Mouse (Mus musculus): ENCODE measurements around the gene Chst12. TPM values are rescaled to one million over a fixed set of nuclear protein-coding genes. Genes with fewer than 3 reads are reported as not detected.

Chst12 gene
- polyA plus RNA-seq, 1 experiment from 2014 or later, result 22.6 TPM

DNA sequence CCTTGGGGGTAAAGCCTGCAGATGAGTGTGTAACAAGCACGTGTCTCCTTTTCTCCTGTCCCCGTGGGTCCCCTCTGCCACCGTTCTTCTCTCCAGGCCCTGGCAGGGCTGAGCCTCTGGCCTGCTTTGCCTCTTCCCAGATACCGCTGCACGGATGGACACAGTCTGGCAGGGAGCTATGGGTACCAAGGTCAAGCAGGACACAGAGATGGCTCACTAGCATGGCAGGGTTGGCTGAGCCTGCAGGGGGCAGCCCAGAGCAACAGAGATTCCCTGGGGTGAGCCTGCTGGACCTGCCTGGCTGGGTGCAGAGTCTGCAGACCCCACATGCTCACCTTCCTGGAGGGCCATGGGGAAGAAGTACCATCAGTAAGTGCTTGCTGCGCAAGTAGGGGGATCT is 60.5 kb downstream of the Chst12 start:
- Histone ChIP-seq H3K9ac (ENCODE audit: low read length) (peak overlapping the region; percentile 38), H3K9me3 (replicated peaks; ENCODE audit: control insufficient read depth, low read length) (no peaks in the 10 kb centered on the region), H3K36me3 (ENCODE audit: control insufficient read depth, insufficient read depth, low read length) (no peaks in the 10 kb centered on the region), H3K27me3 (ENCODE audit: control insufficient read depth, insufficient read depth, low read length) (no peaks in the 10 kb centered on the region), H3K27ac (ENCODE audit: low read length) (peak overlapping the region; percentile 74), H3K4me2 (ENCODE audit: low read depth, low read length) (no peak overlapping the region), H3K4me1 (ENCODE audit: control insufficient read depth, insufficient read depth, low read length) (peaks cover 36% of the 10 kb centered on the region), H3K4me3 (replicated peaks; ENCODE audit: low read length) (no peak overlapping the region)
- WGBS, result 51% methylated on average over 6 of the region's 6 CpGs
- peak; percentile 18; the same call in 1 of the 2 replicates for ATAC-seq (ENCODE audit: insufficient read depth, low FRiP score)

DNA sequence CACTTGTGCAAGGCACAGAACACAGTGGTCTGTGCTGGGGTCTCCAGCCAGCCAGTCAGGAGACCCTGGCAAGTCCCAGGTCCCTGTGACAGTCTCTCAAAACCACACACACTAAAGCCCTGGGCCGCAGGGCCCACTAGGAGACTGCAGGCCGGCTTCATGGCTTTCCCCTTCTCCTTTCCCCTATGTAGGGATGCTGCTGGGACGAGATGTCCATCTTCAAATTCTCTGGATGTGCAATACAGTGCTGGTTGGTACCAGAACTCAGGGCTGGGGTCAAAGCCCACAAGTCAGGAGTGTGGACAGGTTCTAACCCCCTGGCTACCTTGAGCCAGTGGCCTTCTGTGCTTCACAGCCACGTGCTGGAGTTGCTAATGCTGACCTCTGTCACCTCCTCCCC is 60.9 kb downstream of the Chst12 start:
- Histone ChIP-seq H3K4me3 (replicated peaks; ENCODE audit: low read length) (no peak overlapping the region), H3K9ac (ENCODE audit: low read length) (peak overlapping the region; percentile 38), H3K4me1 (ENCODE audit: control insufficient read depth, insufficient read depth, low read length) (peaks cover 36% of the 10 kb centered on the region), H3K27ac (ENCODE audit: low read length) (peak overlapping the region; percentile 74), H3K36me3 (ENCODE audit: control insufficient read depth, insufficient read depth, low read length) (no peaks in the 10 kb centered on the region), H3K27me3 (ENCODE audit: control insufficient read depth, insufficient read depth, low read length) (no peaks in the 10 kb centered on the region), H3K9me3 (replicated peaks; ENCODE audit: control insufficient read depth, low read length) (no peaks in the 10 kb centered on the region), H3K4me2 (ENCODE audit: low read depth, low read length) (no peak overlapping the region)
- WGBS, result 69% methylated on average over 4 of the region's 4 CpGs
- ATAC-seq (ENCODE audit: insufficient read depth, low FRiP score), result no peak

DNA sequence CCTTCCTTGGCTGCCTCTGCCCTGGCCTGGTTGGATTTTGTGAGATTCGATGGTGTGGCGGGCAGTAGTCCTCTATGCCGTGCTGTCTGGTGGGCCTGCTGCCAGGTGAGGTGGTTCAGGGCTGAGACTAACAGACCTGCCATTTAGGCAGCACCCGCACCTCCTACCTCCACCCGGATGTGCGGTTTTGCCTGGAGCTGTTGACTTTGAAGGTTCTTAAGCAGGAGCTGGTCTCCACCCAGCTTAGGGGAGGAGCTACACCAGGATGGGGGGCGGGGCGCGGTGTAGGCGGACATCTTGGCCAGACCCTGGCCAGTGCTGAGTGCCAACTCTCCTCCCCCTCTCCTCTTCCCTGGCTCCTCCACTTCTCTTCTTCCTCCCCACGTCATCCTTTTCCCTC is 62.0 kb downstream of the Chst12 start:
- 40% methylated on average over 11 of the region's 11 CpGs for WGBS
- Histone ChIP-seq H3K27me3 (ENCODE audit: control insufficient read depth, insufficient read depth, low read length) (no peaks in the 10 kb centered on the region), H3K36me3 (ENCODE audit: control insufficient read depth, insufficient read depth, low read length) (no peaks in the 10 kb centered on the region), H3K27ac (ENCODE audit: low read length) (no peak overlapping the region), H3K4me1 (ENCODE audit: control insufficient read depth, insufficient read depth, low read length) (peaks cover 36% of the 10 kb centered on the region), H3K9ac (ENCODE audit: low read length) (no peak overlapping the region; the same call in 1 of the 2 replicates), H3K4me2 (ENCODE audit: low read depth, low read length) (no peak overlapping the region), H3K9me3 (replicated peaks; ENCODE audit: control insufficient read depth, low read length) (no peaks in the 10 kb centered on the region), H3K4me3 (replicated peaks; ENCODE audit: low read length) (no peak overlapping the region)
- ATAC-seq (ENCODE audit: insufficient read depth, low FRiP score), result peak; percentile 44; the same call in 1 of the 2 replicates

DNA sequence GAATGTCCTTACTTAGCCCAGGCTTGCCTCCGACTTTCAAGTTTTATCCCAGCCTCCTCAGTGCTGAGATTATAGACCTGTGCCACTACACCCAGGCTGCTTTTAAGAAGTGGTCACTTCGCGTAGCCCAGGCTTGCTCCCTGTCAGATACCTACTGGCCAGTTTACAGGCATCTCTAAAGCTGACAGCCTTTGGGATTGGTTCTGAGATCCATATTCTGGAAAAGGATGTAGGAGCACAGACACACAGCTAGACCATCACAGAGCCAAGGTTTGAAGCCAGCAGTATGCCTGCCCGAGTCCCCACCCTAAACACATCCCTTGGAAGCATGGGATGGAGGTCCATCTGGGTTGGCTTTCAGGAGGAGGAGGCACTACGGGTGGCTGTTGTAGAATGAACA is 62.4 kb downstream of the Chst12 start:
- H3K36me3 ChIP-seq (ENCODE audit: control insufficient read depth, insufficient read depth, low read length), result no peaks in the 10 kb centered on the region
- no peak overlapping the region for H3K9ac ChIP-seq (ENCODE audit: low read length)
- no peak overlapping the region for H3K4me2 ChIP-seq (ENCODE audit: low read depth, low read length)
- peaks cover 36% of the 10 kb centered on the region for H3K4me1 ChIP-seq (ENCODE audit: control insufficient read depth, insufficient read depth, low read length)
- H3K27ac ChIP-seq (ENCODE audit: low read length), result no peak overlapping the region
- no peak overlapping the region for H3K4me3 ChIP-seq (replicated peaks; ENCODE audit: low read length)
- no peaks in the 10 kb centered on the region for H3K9me3 ChIP-seq (replicated peaks; ENCODE audit: control insufficient read depth, low read length)
- no peak for ATAC-seq (ENCODE audit: insufficient read depth, low FRiP score)
- H3K27me3 ChIP-seq (ENCODE audit: control insufficient read depth, insufficient read depth, low read length), result no peaks in the 10 kb centered on the region
- 91% methylated on average over 5 of the region's 5 CpGs for WGBS

DNA sequence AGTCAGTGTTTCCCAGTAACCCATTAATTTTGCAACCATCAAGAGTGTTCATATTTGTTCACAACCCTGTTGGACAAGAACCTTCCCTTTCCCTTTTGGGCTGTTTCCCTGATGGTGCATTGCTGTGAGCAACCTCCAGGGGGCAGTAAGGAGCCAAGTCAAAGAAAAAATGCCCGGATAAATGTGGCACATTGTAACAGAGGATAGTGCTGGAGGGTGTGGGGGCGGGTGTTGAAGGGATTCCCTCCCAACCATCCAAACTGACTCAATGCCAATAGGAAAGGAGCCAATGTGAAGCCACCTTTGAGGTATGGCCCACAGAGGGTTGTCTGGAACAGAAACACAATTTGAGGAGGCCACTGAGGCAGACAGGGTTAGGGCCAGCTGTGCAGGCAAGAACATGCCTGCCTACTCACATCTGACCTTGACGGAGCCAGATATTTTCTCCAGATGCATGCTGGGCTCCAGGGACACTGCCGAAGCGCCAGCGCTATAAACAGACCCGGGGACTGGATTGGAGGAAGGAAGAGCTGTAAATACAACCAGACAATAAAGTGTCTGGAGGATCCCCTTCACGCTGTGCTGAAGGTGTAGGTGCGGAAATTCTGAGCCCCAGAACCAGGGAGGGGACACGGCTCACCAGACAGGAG is 63.1 kb downstream of the Chst12 start:
- Histone ChIP-seq H3K4me3 (replicated peaks; ENCODE audit: low read length) (no peak overlapping the region), H3K27me3 (ENCODE audit: control insufficient read depth, insufficient read depth, low read length) (no peaks in the 10 kb centered on the region), H3K9ac (ENCODE audit: low read length) (0 out of 2 replicates have a peak overlapping the region, but pooled peaks have one; percentile 36), H3K4me1 (ENCODE audit: control insufficient read depth, insufficient read depth, low read length) (peaks cover 36% of the 10 kb centered on the region), H3K9me3 (replicated peaks; ENCODE audit: control insufficient read depth, low read length) (no peaks in the 10 kb centered on the region), H3K36me3 (ENCODE audit: control insufficient read depth, insufficient read depth, low read length) (no peaks in the 10 kb centered on the region), H3K4me2 (ENCODE audit: low read depth, low read length) (no peak overlapping the region), H3K27ac (ENCODE audit: low read length) (peak overlapping the region; percentile 19; the same call in 1 of the 2 replicates)
- 40% methylated on average over 10 of the region's 10 CpGs for WGBS
- no peak for ATAC-seq (ENCODE audit: insufficient read depth, low FRiP score)

DNA sequence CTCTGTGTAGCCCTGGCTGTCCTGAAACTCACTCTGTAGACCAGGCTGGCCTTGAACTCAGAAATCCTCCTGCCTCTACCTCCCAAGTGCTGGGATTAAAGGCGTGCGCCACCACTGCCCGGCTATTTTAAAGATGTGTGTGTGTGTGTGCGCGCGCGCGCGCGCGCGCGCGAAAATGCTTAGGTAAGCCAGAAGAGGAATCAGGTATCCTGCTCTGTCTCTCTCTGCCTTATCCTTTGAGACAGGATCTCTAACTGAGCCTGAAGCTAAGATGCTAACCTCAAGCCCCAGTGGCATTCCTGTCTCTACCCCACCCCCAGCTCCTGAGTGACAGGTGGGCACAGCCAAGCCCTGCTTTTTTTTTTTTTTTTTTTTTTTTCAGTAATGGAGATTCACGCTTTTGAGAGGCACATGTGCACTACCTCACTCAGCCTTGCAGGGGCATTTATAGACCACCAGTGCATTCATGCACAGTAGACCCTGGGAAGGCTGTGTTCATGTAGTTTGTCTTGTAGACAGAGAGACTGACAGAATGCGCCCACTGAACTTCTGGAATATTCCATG is 63.8 kb downstream of the Chst12 start:
- Histone ChIP-seq H3K9me3 (replicated peaks; ENCODE audit: control insufficient read depth, low read length) (no peaks in the 10 kb centered on the region), H3K27me3 (ENCODE audit: control insufficient read depth, insufficient read depth, low read length) (no peaks in the 10 kb centered on the region), H3K4me2 (ENCODE audit: low read depth, low read length) (no peak overlapping the region), H3K9ac (ENCODE audit: low read length) (no peak overlapping the region), H3K4me3 (replicated peaks; ENCODE audit: low read length) (no peak overlapping the region), H3K27ac (ENCODE audit: low read length) (no peak overlapping the region), H3K36me3 (ENCODE audit: control insufficient read depth, insufficient read depth, low read length) (no peaks in the 10 kb centered on the region), H3K4me1 (ENCODE audit: control insufficient read depth, insufficient read depth, low read length) (peaks cover 36% of the 10 kb centered on the region)
- ATAC-seq (ENCODE audit: insufficient read depth, low FRiP score), result no peak
- whole genome bisulfite sequencing, result 81% methylated on average over 16 of the region's 16 CpGs

DNA sequence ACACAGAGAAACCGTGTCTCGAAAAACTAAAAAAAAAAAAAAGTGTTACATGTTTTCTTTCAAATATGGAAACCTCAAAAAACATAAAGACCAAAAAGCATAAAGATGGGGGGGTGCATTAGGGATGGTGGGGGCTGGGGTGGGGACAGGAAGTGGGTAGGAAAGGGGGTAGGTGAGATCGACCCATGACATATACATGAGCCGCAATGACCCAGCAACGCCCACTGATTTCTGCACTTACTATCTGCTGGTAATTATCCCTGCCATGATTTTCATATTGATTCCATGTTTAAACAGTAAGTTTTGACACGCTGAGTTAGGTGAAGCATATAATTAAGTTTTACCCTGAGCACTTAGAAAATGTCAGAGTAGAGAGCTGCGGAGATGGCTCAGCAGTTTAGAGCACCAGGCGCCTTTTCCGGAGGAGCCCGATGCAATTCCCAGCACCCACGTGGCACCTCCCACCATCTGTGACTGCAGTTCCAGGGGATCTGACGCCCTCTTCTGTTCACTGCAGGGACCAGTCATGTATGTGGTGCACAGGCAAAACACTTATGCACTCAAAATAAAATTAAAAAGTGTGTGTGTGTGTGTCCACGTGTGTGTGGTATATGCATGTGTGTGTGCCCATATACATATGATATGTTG is 65.0 kb downstream of the Chst12 start:
- Histone ChIP-seq H3K4me2 (ENCODE audit: low read depth, low read length) (no peak overlapping the region), H3K4me1 (ENCODE audit: control insufficient read depth, insufficient read depth, low read length) (peaks cover 30% of the 10 kb centered on the region), H3K27ac (ENCODE audit: low read length) (no peak overlapping the region), H3K9ac (ENCODE audit: low read length) (no peak overlapping the region), H3K27me3 (ENCODE audit: control insufficient read depth, insufficient read depth, low read length) (no peaks in the 10 kb centered on the region), H3K36me3 (ENCODE audit: control insufficient read depth, insufficient read depth, low read length) (no peaks in the 10 kb centered on the region), H3K4me3 (replicated peaks; ENCODE audit: low read length) (no peak overlapping the region), H3K9me3 (replicated peaks; ENCODE audit: control insufficient read depth, low read length) (no peaks in the 10 kb centered on the region)
- WGBS, result 86% methylated on average over 13 of the region's 13 CpGs
- no peak for ATAC-seq (ENCODE audit: insufficient read depth, low FRiP score)

DNA sequence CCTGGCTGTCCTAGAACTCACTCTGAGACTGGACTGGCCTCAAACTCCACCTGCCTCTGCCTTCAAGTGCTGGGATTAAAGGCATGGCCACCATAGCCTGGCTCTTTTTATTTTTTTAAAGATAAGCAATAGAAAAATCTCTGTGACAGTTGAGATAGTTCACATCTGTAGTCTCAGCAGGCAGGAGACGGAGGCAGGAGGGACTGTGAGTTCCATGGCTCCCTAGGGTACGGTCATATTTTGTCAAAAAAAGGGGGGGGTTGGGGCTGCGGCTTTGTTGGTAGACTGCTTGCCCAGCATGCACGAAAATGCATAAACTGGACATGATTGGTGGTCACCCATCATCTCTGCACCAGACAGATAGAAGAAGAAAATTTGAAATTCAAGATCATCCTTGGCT is 65.9 kb downstream of the Chst12 start:
- Histone ChIP-seq H3K4me2 (ENCODE audit: low read depth, low read length) (no peak overlapping the region), H3K27ac (ENCODE audit: low read length) (no peak overlapping the region), H3K27me3 (ENCODE audit: control insufficient read depth, insufficient read depth, low read length) (no peaks in the 10 kb centered on the region)

DNA sequence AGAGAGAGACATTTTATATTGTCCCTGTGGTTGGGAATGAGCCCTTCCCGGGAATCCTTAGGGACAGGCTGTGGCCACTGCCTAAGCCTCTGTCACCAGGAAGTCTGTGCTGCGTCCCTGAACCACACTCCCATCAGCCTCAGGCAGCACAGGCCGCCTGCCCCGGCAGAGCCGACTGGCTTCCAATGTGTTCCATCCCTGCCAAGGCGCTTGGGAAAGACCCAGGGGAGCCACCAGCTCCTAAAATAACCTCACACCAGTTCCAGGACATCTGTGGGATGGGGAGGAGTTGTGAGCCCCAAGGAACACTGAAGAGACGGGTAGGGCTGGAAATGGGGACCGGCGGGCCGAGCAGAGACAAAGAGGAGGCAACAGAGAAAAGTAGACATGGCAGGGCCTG is 66.3 kb downstream of the Chst12 start:
- no peak for ATAC-seq (ENCODE audit: insufficient read depth, low FRiP score)
- H3K27ac ChIP-seq (ENCODE audit: low read length), result no peak overlapping the region

More for the DNA sequence above, 65.9 kb downstream of the Chst12 start:
- H3K9me3 ChIP-seq (replicated peaks; ENCODE audit: control insufficient read depth, low read length), result no peaks in the 10 kb centered on the region
- peaks cover 22% of the 10 kb centered on the region for H3K4me1 ChIP-seq (ENCODE audit: control insufficient read depth, insufficient read depth, low read length)
- no peaks in the 10 kb centered on the region for H3K36me3 ChIP-seq (ENCODE audit: control insufficient read depth, insufficient read depth, low read length)
- ATAC-seq (ENCODE audit: insufficient read depth, low FRiP score), result no peak
- WGBS, result 66% methylated on average over 4 of the region's 4 CpGs
- no peak overlapping the region for H3K4me3 ChIP-seq (replicated peaks; ENCODE audit: low read length)
- no peak overlapping the region for H3K9ac ChIP-seq (ENCODE audit: low read length)

More for the DNA sequence above, 66.3 kb downstream of the Chst12 start:
- Histone ChIP-seq H3K36me3 (ENCODE audit: control insufficient read depth, insufficient read depth, low read length) (no peaks in the 10 kb centered on the region), H3K9ac (ENCODE audit: low read length) (no peak overlapping the region), H3K4me2 (ENCODE audit: low read depth, low read length) (no peak overlapping the region), H3K4me3 (replicated peaks; ENCODE audit: low read length) (no peak overlapping the region), H3K4me1 (ENCODE audit: control insufficient read depth, insufficient read depth, low read length) (peaks cover 18% of the 10 kb centered on the region), H3K9me3 (replicated peaks; ENCODE audit: control insufficient read depth, low read length) (no peaks in the 10 kb centered on the region), H3K27me3 (ENCODE audit: control insufficient read depth, insufficient read depth, low read length) (no peaks in the 10 kb centered on the region)
- 60% methylated on average over 10 of the region's 10 CpGs for WGBS

All from stomach, embryonic 16.5 days (tissue).